Mouse (Mus musculus) neural tube, embryonic 13.5 days (tissue): ENCODE data around the gene Cox5b. TPM values are rescaled to one million over a fixed set of nuclear protein-coding genes. Genes with fewer than 3 reads are reported as not detected.
"Not testable (repeated sequence)": the region's sequence is repeated elsewhere in the genome, so short reads cannot be mapped to it uniquely, and the experiment has no call there.

Experiments
- ATAC-seq: fragments of 200-750 bp; cut with Nextera tagmentation; 2 replicates; pipeline ENCODE4 v1.8.0; 2017; ENCODE audit warnings: low read depth, mild to moderate bottlenecking, moderate TSS enrichment, moderate library complexity
- H3K27ac ChIP-seq: fragments of 300-500 bp; sonication (generic); replicated peaks from 2 replicates; pipeline ENCODE4 v1.5.1; 2015; ENCODE audit warnings: moderate library complexity, mild to moderate bottlenecking, inconsistent platforms
- H3K27me3 ChIP-seq: fragments of 300-500 bp; sonication (generic); 2 replicates; pipeline ENCODE4 v1.6.1; 2015; ENCODE audit warnings: mild to moderate bottlenecking, inconsistent platforms
- H3K36me3 ChIP-seq: fragments of 300-500 bp; sonication (generic); 2 replicates; pipeline ENCODE4 v1.6.1; 2015; ENCODE audit warnings: mild to moderate bottlenecking, inconsistent platforms
- H3K4me1 ChIP-seq: fragments of 300-500 bp; sonication (generic); replicated peaks from 2 replicates; pipeline ENCODE4 v1.6.1; 2015; ENCODE audit warnings: inconsistent platforms
- H3K4me2 ChIP-seq: fragments of 300-500 bp; sonication (generic); 2 replicates; pipeline ENCODE4 v1.6.1; 2015; ENCODE audit warnings: inconsistent platforms, mild to moderate bottlenecking, moderate library complexity
- H3K4me3 ChIP-seq: fragments of 300-500 bp; sonication (generic); 2 replicates; pipeline ENCODE4 v1.5.1; 2015; ENCODE audit warnings: mild to moderate bottlenecking, inconsistent platforms
- H3K9ac ChIP-seq: fragments of 300-500 bp; sonication (generic); 2 replicates; pipeline ENCODE4 v1.6.1; 2015; ENCODE audit warnings: moderate library complexity, mild to moderate bottlenecking, inconsistent platforms
- H3K9me3 ChIP-seq: fragments of 300-500 bp; sonication (generic); 2 replicates; pipeline ENCODE4 v1.6.1; 2016; ENCODE audit warnings: inconsistent platforms
- WGBS: fragments of 180-500 bp; shearing (Covaris S2); methylation state at CpG from one replicate; pipeline ENCODE4 v1.1.7; 2015; 5-methylcytosine and 5-hydroxymethylcytosine counted together
- polyA plus RNA-seq: library from polyadenylated mRNA; unstranded; fragments of >200 nt; fragmentation: Nextera tagmentation; extraction: Ambion mirVana; gene quantifications from 2 replicates; pipeline ENCODE4 v1.2.1, GENCODE M21; 2015

Cox5b gene
- polyA plus RNA-seq, 1 experiment from 2014 or later: 697 TPM

GRCm38 (mm10) chr1:36665934-36666333, 25.3 kb upstream of the Cox5b start:
- no peaks in the 10 kb centered on the region for H3K9me3 ChIP-seq
- no peak overlapping the region for H3K4me3 ChIP-seq
- H3K36me3 ChIP-seq: no peaks in the 10 kb centered on the region
- H3K4me1 ChIP-seq: no peaks in the 10 kb centered on the region; the same call in 1 of the 2 replicates
- no peak overlapping the region for H3K9ac ChIP-seq
- no peak for ATAC-seq
- no peak overlapping the region for H3K4me2 ChIP-seq
- H3K27ac ChIP-seq: no peak overlapping the region; the same call in 1 of the 2 replicates
- H3K27me3 ChIP-seq: no peaks in the 10 kb centered on the region
- whole genome bisulfite sequencing: 45% methylated on average over 4 of the region's 4 CpGs

GRCm38 (mm10) chr1:36668007-36668406, 23.2 kb upstream of the Cox5b start:
- H3K36me3 ChIP-seq, H3K4me2 ChIP-seq, ATAC-seq, H3K9ac ChIP-seq, H3K4me3 ChIP-seq, H3K9me3 ChIP-seq, H3K4me1 ChIP-seq, H3K27me3 ChIP-seq, H3K27ac ChIP-seq: not testable (repeated sequence)
- WGBS: 54% methylated on average over 4 of the region's 4 CpGs

DNA sequence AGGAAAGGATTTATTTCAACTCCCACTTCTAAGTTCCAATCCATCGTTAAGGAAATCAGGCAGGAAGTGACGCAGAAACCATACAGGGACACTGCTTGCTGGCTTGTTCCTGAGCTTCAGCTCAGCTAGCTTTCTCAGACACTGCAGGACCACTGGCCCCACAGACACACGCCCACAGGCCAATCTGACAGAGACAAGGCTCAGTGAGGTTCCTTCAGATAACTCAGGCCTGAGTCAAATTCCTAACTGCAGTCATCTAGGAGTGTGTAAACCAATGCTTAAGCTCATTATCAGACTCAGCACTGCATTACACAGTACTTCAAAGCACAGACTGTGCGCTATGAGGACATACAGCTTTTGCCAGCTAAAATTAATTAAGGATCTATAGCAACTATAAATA, 21.0 kb upstream of the Cox5b start:
- Histone ChIP-seq H3K9ac (no peak overlapping the region), H3K4me2 (no peak overlapping the region), H3K27me3 (no peaks in the 10 kb centered on the region), H3K36me3 (no peaks in the 10 kb centered on the region), H3K4me1 (no peaks in the 10 kb centered on the region; the same call in 1 of the 2 replicates), H3K4me3 (no peak overlapping the region), H3K9me3 (no peaks in the 10 kb centered on the region), H3K27ac (no peak overlapping the region)
- 81% methylated on average over 4 of the region's 4 CpGs for WGBS
- ATAC-seq: no peak

GRCm38 (mm10) chr1:36671260-36671659, 20.0 kb upstream of the Cox5b start:
- no peak overlapping the region for H3K9ac ChIP-seq
- no peaks in the 10 kb centered on the region for H3K36me3 ChIP-seq
- H3K4me1 ChIP-seq: no peaks in the 10 kb centered on the region
- 92% methylated on average over 10 of the region's 10 CpGs for WGBS
- H3K27ac ChIP-seq: no peak overlapping the region
- no peaks in the 10 kb centered on the region for H3K9me3 ChIP-seq
- H3K27me3 ChIP-seq: no peaks in the 10 kb centered on the region
- ATAC-seq: no peak
- no peak overlapping the region for H3K4me3 ChIP-seq
- H3K4me2 ChIP-seq: no peak overlapping the region

- Histone ChIP-seq H3K27ac (no peak overlapping the region), H3K9me3 (no peaks in the 10 kb centered on the region), H3K4me2 (no peak overlapping the region), H3K4me3 (no peak overlapping the region), H3K27me3 (no peaks in the 10 kb centered on the region), H3K36me3 (no peaks in the 10 kb centered on the region), H3K9ac (no peak overlapping the region), H3K4me1 (no peaks in the 10 kb centered on the region)
- 40% methylated on average over 16 of the region's 16 CpGs for WGBS
- no peak for ATAC-seq
These were observed 18.4 kb upstream of the Cox5b start for GRCm38 (mm10) chr1:36672648-36673350.

- WGBS: 46% methylated on average over 3 of the region's 3 CpGs
- no peaks in the 10 kb centered on the region for H3K9me3 ChIP-seq
- H3K27me3 ChIP-seq: no peaks in the 10 kb centered on the region
- H3K4me2 ChIP-seq: no peak overlapping the region
- H3K36me3 ChIP-seq: no peaks in the 10 kb centered on the region
- no peak for ATAC-seq
- no peak overlapping the region for H3K4me3 ChIP-seq
- no peak overlapping the region for H3K9ac ChIP-seq
- H3K27ac ChIP-seq: no peak overlapping the region
- no peaks in the 10 kb centered on the region for H3K4me1 ChIP-seq
These were observed 16.3 kb upstream of the Cox5b start for GRCm38 (mm10) chr1:36674936-36675335.

GRCm38 (mm10) chr1:36680893-36681292, 10.4 kb upstream of the Cox5b start:
- H3K9me3 ChIP-seq: no peaks in the 10 kb centered on the region
- H3K9ac ChIP-seq: no peak overlapping the region
- H3K4me1 ChIP-seq: no peaks in the 10 kb centered on the region
- H3K4me3 ChIP-seq: no peak overlapping the region
- H3K36me3 ChIP-seq: no peaks in the 10 kb centered on the region
- H3K27me3 ChIP-seq: no peaks in the 10 kb centered on the region
- no peak for ATAC-seq
- WGBS: 66% methylated on average over 7 of the region's 7 CpGs
- no peak overlapping the region for H3K27ac ChIP-seq
- no peak overlapping the region for H3K4me2 ChIP-seq

- H3K4me3 ChIP-seq: no peak within 1 kb of the TSS
- WGBS: 91% methylated on average over 39 of the region's 39 CpGs
- no peak within 1 kb of the TSS for H3K27ac ChIP-seq
- no peaks in the 10 kb centered on the region for H3K4me1 ChIP-seq
- no peak within 1 kb of the TSS for H3K4me2 ChIP-seq
- no peaks in the 10 kb centered on the region for H3K9me3 ChIP-seq
- no peaks in the 10 kb centered on the region for H3K36me3 ChIP-seq
- no peaks in the 10 kb centered on the region; the same call in 1 of the 2 replicates for H3K27me3 ChIP-seq
- no peak for ATAC-seq
- H3K9ac ChIP-seq: no peak within 1 kb of the TSS
These were observed 8.5 kb upstream of the Cox5b start, which contains the start of gene Fam178b for GRCm38 (mm10) chr1:36682620-36683355. TSS of gene Fam178b (minus strand) at chr1:36683183.

DNA sequence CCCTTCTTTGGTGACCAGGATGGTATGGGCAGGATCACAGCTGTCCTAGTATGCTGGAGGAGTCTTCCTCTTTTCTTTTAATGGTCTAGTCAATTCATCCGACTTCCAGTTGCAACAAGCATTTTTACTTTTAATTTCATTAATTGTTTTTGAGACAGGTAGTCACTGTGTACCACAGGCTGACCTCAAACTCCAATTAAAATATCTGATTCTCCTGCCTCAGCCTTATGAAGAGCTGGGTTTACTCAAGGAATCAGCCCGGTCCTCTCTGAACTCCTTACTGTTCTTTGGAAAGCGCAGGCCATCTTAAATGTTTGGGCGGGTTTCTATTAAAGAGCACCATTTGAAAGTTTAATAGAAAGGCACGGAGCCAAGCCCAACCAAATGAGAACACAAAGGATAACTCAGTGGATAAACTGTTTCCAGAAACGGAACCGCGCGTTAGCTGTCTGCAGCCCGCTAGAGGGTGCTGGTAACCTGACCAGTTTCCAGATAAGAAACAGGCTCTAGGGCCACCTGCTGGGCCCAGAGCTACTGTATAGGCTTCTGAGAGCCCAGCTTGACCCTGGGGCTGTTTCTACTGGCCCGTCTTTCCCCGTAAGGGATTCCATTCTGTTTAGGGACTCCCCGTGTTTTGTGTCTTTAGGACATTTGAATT, 7.3 kb upstream of the Cox5b start:
- Histone ChIP-seq H3K4me3 (no peak overlapping the region), H3K27me3 (no peaks in the 10 kb centered on the region; the same call in 1 of the 2 replicates), H3K4me1 (no peaks in the 10 kb centered on the region), H3K9ac (no peak overlapping the region), H3K4me2 (no peak overlapping the region), H3K9me3 (no peaks in the 10 kb centered on the region), H3K27ac (no peak overlapping the region), H3K36me3 (no peaks in the 10 kb centered on the region)
- ATAC-seq: peak; percentile 82
- 13% methylated on average over 13 of the region's 13 CpGs for WGBS

DNA sequence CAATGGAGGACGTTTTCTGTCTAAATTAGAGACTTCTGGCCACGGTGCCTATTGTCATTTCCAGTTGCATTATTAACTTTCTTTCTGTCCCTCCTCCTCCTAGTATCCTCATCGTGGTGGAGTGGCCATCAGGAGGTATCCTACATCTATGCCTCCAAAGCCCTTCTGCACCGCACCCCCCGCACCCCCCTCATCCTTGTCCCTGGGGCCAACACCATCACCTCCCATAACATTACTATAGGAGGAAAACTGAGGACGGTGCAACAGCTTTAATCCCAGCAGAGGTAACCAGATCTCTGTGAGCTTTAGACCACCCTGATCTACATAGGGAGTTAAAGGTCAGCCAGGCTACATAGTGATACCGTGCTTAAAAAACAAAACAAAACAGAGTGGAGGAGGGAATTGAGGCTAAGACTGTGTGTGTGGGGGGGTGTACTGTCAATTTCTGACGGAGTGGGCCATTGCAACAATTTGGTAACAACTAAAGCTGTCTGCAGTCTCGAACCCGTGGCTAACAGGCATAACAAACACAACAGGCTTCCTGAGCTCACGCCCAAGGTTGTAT, 496 bp upstream of the Cox5b start:
- Histone ChIP-seq H3K4me3 (peak overlapping the region; percentile 86), H3K9ac (peak overlapping the region; percentile 63; the same call in 1 of the 2 replicates), H3K9me3 (no peaks in the 10 kb centered on the region), H3K36me3 (peaks cover 27% of the 10 kb centered on the region), H3K4me2 (peak overlapping the region; percentile 81), H3K27me3 (no peaks in the 10 kb centered on the region; the same call in 1 of the 2 replicates), H3K27ac (peak overlapping the region; percentile 42; the same call in 1 of the 2 replicates), H3K4me1 (peaks cover 16% of the 10 kb centered on the region)
- peak; percentile 42 for ATAC-seq
- 62% methylated on average over 11 of the region's 11 CpGs for WGBS

GRCm38 (mm10) chr1:36694871-36695270, 3.6 kb downstream of the Cox5b start:
- no peak overlapping the region for H3K4me3 ChIP-seq
- no peaks in the 10 kb centered on the region for H3K9me3 ChIP-seq
- H3K27ac ChIP-seq: no peak overlapping the region
- ATAC-seq: no peak
- H3K36me3 ChIP-seq: peaks cover 46% of the 10 kb centered on the region
- peaks cover 23% of the 10 kb centered on the region for H3K4me1 ChIP-seq
- H3K27me3 ChIP-seq: no peaks in the 10 kb centered on the region
- 93% methylated on average over 6 of the region's 6 CpGs for WGBS
- no peak overlapping the region for H3K4me2 ChIP-seq
- H3K9ac ChIP-seq: no peak overlapping the region

DNA sequence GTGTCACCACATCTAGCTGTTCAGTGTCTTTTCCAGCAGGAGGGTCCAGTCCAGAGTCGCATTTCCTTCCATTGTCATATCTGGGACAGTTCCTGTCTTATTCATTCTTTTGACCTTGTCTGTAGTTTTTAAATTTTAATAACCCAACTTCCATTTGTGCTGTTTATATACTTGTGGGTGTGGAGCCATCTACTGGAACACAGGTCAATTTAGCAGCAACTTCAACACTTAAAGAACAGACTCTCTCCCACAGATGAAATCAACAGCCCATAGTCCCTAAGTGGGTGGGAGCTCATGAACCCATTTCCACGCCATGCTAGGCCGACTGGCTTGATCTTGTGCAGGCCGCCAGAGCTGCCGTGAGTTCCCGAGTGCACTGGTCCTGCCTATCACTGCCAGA, 5.2 kb downstream of the Cox5b start:
- ATAC-seq: no peak
- no peaks in the 10 kb centered on the region for H3K9me3 ChIP-seq
- no peaks in the 10 kb centered on the region for H3K27me3 ChIP-seq
- peaks cover 61% of the 10 kb centered on the region for H3K36me3 ChIP-seq
- no peak overlapping the region for H3K4me2 ChIP-seq
- no peak overlapping the region for H3K4me3 ChIP-seq
- H3K9ac ChIP-seq: no peak overlapping the region
- H3K4me1 ChIP-seq: peaks cover 18% of the 10 kb centered on the region
- no peak overlapping the region for H3K27ac ChIP-seq
- WGBS: 79% methylated on average over 6 of the region's 6 CpGs
